Mouse (Mus musculus) hindbrain, embryonic 10.5 days (tissue): Measurements from ENCODE around the gene Rasgrp4. TPM values are rescaled to one million over a fixed set of nuclear protein-coding genes. Genes with fewer than 3 reads are reported as not detected.
"Not testable (repeated sequence)": the region's sequence is repeated elsewhere in the genome, so short reads cannot be mapped to it uniquely, and the experiment has no call there.

Source experiments
- DNase-seq: peaks from one replicate; pipeline ENCODE4 v3.0.0-alpha.2; 2017; ENCODE audit warnings: low spot score
- H3K27ac ChIP-seq: fragments of 300-500 bp; sonication (generic); 2 replicates; pipeline ENCODE4 v1.5.1; 2016; ENCODE audit warnings: mild to moderate bottlenecking, moderate library complexity
- H3K27me3 ChIP-seq: fragments of 300-500 bp; sonication (generic); 2 replicates; pipeline ENCODE4 v1.6.1; 2016; ENCODE audit warnings: mild to moderate bottlenecking; ENCODE audit not compliant: poor library complexity, insufficient read depth, severe bottlenecking
- H3K36me3 ChIP-seq: fragments of 300-500 bp; sonication (generic); 2 replicates; pipeline ENCODE4 v1.6.1; 2016; ENCODE audit warnings: mild to moderate bottlenecking, moderate library complexity
- H3K4me1 ChIP-seq: fragments of 300-500 bp; sonication (generic); replicated peaks from 2 replicates; pipeline ENCODE4 v1.6.1; 2016; ENCODE audit warnings: mild to moderate bottlenecking
- H3K4me3 ChIP-seq: fragments of 300-500 bp; sonication (generic); 2 replicates; pipeline ENCODE4 v1.5.1; 2016; ENCODE audit warnings: mild to moderate bottlenecking, moderate library complexity
- H3K9me3 ChIP-seq: fragments of 300-500 bp; sonication (generic); 2 replicates; pipeline ENCODE4 v1.6.1; 2016; ENCODE audit warnings: mild to moderate bottlenecking, moderate library complexity
- WGBS: fragments of 180-500 bp; shearing (Covaris S2); methylation state at CpG from one replicate; pipeline ENCODE4 v1.1.7; 2016; 5-methylcytosine and 5-hydroxymethylcytosine counted together
- polyA plus RNA-seq: library from polyadenylated mRNA; unstranded; fragments of >200 nt; fragmentation: Nextera tagmentation; extraction: Ambion mirVana; gene quantifications from 2 replicates; pipeline ENCODE4 v1.2.1, GENCODE M21; 2016

The Rasgrp4 gene
- polyA plus RNA-seq, 1 experiment from 2014 or later = 0.34 TPM

DNA sequence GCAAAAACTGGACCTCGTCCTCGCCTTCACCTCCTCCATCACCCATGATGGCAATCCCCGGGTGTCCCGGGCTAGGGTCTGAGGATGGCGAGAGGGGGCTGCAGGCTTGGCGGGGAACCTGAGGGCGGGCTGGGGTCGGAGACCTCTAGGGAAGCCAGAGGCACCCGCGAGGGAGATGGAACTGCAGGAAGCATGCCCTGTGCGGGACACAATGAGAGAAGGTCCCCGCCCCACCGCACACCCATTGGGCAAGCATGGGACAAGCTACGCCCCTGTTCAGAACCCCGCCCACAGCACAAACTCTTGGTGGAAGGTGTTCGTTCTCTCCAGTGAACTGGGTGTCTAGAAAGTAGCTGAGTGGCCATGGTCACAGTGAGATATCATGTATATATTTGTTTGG, 9.7 kb upstream of the Rasgrp4 start, which contains the start of gene Ryr1:
Ryr1 (minus strand) TSS at position 210 of the 400 bp plus-strand sequence.
- DNase-seq = peak; percentile 71
- peak within 1 kb of the TSS; percentile 61 for H3K4me3 ChIP-seq
- under 1% methylated on average over 16 of the region's 16 CpGs for WGBS
- no peaks in the 10 kb centered on the region for H3K9me3 ChIP-seq
- peaks cover 21% of the 10 kb centered on the region for H3K4me1 ChIP-seq
- peak within 1 kb of the TSS; percentile 78 for H3K27ac ChIP-seq
- no peaks in the 10 kb centered on the region for H3K36me3 ChIP-seq
- peaks cover 15% of the 10 kb centered on the region for H3K27me3 ChIP-seq

DNA sequence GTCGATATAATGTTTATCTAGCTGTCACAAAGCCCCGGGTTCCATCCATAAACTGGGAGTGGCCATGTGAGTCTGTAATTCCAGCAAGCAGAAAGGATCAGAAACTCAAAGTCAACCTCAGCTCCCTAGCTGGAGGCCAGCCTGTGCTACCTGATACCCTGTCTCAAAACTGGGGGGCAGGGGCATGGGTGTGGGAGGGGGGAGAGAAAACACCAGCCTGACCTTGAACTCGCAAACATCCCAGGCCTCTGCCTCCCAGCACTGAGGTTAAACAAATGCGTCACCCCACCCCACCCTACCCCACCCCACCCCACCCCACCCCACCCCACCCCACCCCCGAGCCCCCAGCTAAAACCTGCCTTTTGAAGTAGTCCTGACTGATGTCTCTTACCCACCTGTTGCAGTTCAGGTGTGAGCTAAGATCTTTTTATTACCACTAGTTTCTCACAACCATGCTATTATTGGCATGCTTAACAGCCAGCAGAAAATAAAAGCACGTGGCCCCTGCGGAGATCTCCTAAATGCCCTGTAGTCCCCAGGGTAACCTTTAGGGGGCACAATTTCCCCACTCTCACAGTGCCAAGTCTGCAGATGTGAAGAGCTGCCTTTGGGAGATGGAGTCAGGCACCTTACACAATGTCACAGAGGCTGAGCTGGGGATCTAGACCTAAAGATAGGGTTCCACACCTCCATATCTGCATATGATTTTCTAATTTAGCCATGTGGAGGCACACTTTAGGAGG, 8.3 kb upstream of the Rasgrp4 start:
- DNase-seq = peak; percentile 71

DNA sequence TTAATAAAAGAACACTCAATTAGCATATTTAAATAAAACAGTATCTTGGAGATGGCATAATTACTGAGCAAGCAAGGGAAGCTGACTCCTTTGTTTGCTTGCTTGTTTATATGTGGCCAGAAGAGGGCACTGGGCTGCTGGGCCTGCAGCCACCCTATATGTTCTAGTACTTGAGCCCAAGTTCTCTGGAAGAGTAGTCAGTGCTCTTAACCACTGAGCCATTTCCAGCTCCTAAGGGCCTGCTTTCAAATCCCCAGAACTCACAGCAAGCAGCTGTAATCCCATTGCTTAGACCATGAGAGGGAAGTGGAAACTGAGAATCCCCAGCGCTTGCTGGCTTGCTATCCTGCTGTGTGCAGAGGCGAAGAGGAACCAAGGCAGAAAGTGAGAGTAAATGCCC, 5.9 kb upstream of the Rasgrp4 start:
- Histone ChIP-seq H3K27ac (no peak overlapping the region), H3K4me3 (no peak overlapping the region)

More for the DNA sequence above, 8.3 kb upstream of the Rasgrp4 start:
- H3K36me3 ChIP-seq = no peaks in the 10 kb centered on the region
- peaks cover 15% of the 10 kb centered on the region for H3K27me3 ChIP-seq
- H3K9me3 ChIP-seq = no peaks in the 10 kb centered on the region
- H3K4me3 ChIP-seq = no peak overlapping the region
- peaks cover 21% of the 10 kb centered on the region for H3K4me1 ChIP-seq
- WGBS = 41% methylated on average over 7 of the region's 7 CpGs
- no peak overlapping the region for H3K27ac ChIP-seq

GRCm38 (mm10) chr7:29134230-29134629, 421 bp upstream of the Rasgrp4 start:
- Histone ChIP-seq H3K36me3 (no peaks in the 10 kb centered on the region), H3K27me3 (peaks cover 27% of the 10 kb centered on the region), H3K27ac (no peak overlapping the region), H3K9me3 (no peaks in the 10 kb centered on the region), H3K4me3 (peak overlapping the region; percentile 50), H3K4me1 (peaks cover 23% of the 10 kb centered on the region)
- DNase-seq = no peak
- 5% methylated on average over 4 of the region's 4 CpGs for WGBS

More for the DNA sequence above, 5.9 kb upstream of the Rasgrp4 start:
- Histone ChIP-seq H3K9me3 (no peaks in the 10 kb centered on the region), H3K27me3 (peaks cover 12% of the 10 kb centered on the region), H3K4me1 (peaks cover 17% of the 10 kb centered on the region), H3K36me3 (no peaks in the 10 kb centered on the region)
- 45% methylated on average over 2 of the region's 2 CpGs for WGBS
- no peak for DNase-seq

- no peak overlapping the region for H3K4me3 ChIP-seq
- H3K4me1 ChIP-seq = peaks cover 23% of the 10 kb centered on the region
- H3K27ac ChIP-seq = no peak overlapping the region
- H3K36me3 ChIP-seq = no peaks in the 10 kb centered on the region
- WGBS = 41% methylated on average over 16 of the region's 16 CpGs
- DNase-seq = no peak
- no peaks in the 10 kb centered on the region for H3K9me3 ChIP-seq
- H3K27me3 ChIP-seq = peaks cover 27% of the 10 kb centered on the region
These were observed 2.8 kb downstream of the Rasgrp4 start for GRCm38 (mm10) chr7:29137429-29137828.

DNA sequence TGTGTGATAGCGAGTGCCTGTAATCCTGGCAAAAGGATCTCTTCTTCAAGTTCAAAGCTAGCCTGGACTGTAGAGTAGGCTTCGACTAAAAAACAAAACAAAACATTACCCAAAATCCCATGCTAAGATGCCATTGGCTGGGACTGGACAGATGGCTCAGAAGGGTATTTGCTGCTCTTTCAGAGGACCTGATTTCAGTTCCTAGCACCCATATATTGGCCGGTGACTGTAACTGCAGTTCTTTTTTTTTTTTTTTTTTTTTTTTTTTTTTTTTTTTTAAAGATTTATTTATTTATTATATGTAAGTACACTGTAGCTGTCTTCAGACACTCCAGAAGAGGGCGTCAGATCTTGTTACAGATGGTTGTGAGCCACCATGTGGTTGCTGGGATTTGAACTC, 4.6 kb downstream of the Rasgrp4 start:
- H3K4me1 ChIP-seq = peaks cover 20% of the 10 kb centered on the region
- not testable (repeated sequence) for H3K9me3 ChIP-seq, H3K27ac ChIP-seq, H3K36me3 ChIP-seq, H3K4me3 ChIP-seq, DNase-seq
- WGBS = 90% methylated on average over 4 of the region's 4 CpGs
- H3K27me3 ChIP-seq = peaks cover 22% of the 10 kb centered on the region

DNA sequence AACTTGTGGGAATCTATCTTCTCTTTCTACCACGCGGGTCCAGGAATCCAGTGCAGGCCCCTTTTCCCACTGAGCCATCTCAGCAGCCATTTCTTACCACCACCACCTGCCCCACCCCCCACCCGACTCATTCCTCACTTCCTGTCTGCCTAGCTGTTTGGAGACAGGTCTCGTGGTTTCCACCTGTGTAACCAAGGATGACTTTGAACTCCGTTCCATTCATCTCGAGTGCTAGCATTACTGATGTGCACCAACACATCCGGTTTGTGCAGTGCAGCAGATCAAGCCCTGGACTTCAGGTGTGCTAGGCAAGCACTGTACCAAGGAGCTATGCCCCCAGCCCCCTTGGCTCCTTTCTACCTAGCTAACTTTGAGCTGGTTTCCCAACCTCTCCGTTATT, 6.8 kb downstream of the Rasgrp4 start:
- Histone ChIP-seq H3K36me3 (no peaks in the 10 kb centered on the region), H3K4me1 (peaks cover 6% of the 10 kb centered on the region; the same call in 1 of the 2 replicates), H3K27me3 (peaks cover 4% of the 10 kb centered on the region; the same call in 1 of the 2 replicates), H3K27ac (no peak overlapping the region), H3K9me3 (no peaks in the 10 kb centered on the region), H3K4me3 (no peak overlapping the region)
- 88% methylated on average over 8 of the region's 8 CpGs for WGBS
- no peak for DNase-seq

DNA sequence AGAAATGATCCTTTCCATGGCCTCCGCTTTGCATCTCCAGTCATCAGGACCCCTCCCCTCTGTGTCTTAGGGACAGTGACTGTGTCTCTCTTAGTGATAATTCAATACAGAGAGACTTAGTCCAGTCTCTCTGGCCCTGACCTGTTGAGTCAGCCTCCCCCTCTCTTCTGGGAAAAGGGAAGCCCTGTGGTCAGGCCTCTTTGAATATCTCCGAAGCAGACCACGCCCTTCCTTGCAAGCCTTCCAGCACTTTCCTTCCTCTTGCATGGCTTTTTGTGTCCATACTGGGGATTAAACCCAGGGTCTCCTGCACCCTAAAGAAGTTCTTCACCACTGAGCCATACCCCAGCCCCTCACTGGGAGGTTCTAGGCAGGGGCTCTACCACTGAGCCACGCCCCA, 9.4 kb downstream of the Rasgrp4 start:
- peaks cover 9% of the 10 kb centered on the region; the same call in 1 of the 2 replicates for H3K4me1 ChIP-seq
- DNase-seq = no peak
- no peaks in the 10 kb centered on the region for H3K9me3 ChIP-seq
- no peaks in the 10 kb centered on the region for H3K27me3 ChIP-seq
- no peak overlapping the region for H3K4me3 ChIP-seq
- 91% methylated on average over 4 of the region's 4 CpGs for WGBS
- H3K36me3 ChIP-seq = no peaks in the 10 kb centered on the region
- H3K27ac ChIP-seq = no peak overlapping the region

GRCm38 (mm10) chr7:29146625-29147367, 12.1 kb downstream of the Rasgrp4 start:
- Histone ChIP-seq H3K4me1 (peaks cover 9% of the 10 kb centered on the region; the same call in 1 of the 2 replicates), H3K36me3 (no peaks in the 10 kb centered on the region), H3K27ac (no peak overlapping the region), H3K4me3 (no peak overlapping the region), H3K27me3 (no peaks in the 10 kb centered on the region), H3K9me3 (no peaks in the 10 kb centered on the region)
- no peak for DNase-seq
- WGBS = 87% methylated on average over 7 of the region's 7 CpGs

- no peak overlapping the region for H3K4me3 ChIP-seq
- no peaks in the 10 kb centered on the region for H3K27me3 ChIP-seq
- peaks cover 9% of the 10 kb centered on the region; the same call in 1 of the 2 replicates for H3K4me1 ChIP-seq
- no peaks in the 10 kb centered on the region for H3K9me3 ChIP-seq
- no peak overlapping the region for H3K27ac ChIP-seq
- DNase-seq = no peak
- WGBS = 88% methylated on average over 15 of the region's 15 CpGs
- H3K36me3 ChIP-seq = 0 out of 2 replicates have a peak, but pooled peaks cover 6% of the 10 kb centered on the region
These were observed 14.1 kb downstream of the Rasgrp4 start for GRCm38 (mm10) chr7:29148771-29149170.

DNA sequence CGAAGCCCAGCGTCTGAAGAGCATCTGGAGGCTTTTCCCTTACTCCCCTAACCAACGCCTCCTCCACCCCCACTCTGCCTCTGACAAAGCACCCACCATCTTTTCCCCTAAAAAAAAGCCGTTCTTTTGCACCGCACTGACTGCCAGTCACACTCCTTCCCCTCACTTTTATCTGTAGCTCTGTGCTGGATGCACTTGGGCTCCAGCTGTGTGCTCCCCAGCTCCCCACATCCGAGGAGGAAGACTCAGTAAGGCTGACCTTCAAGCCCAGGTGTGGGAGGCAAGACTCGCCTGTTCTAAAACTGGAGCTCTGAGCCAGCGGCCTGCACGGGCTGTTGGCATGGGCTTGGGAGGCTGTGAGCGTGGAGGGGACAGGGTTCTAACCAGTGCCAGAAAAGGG, 16.8 kb downstream of the Rasgrp4 start:
- Histone ChIP-seq H3K4me1 (peaks cover 25% of the 10 kb centered on the region), H3K4me3 (no peak overlapping the region), H3K27ac (no peak overlapping the region), H3K27me3 (no peaks in the 10 kb centered on the region; the same call in 1 of the 2 replicates), H3K36me3 (peaks cover 12% of the 10 kb centered on the region; the same call in 1 of the 2 replicates), H3K9me3 (peaks cover 7% of the 10 kb centered on the region; the same call in 1 of the 2 replicates)
- DNase-seq = no peak
- WGBS = 66% methylated on average over 10 of the region's 10 CpGs

- Histone ChIP-seq H3K4me3 (no peak overlapping the region), H3K4me1 (peaks cover 31% of the 10 kb centered on the region), H3K27me3 (peaks cover 16% of the 10 kb centered on the region), H3K27ac (no peak overlapping the region), H3K36me3 (peaks cover 12% of the 10 kb centered on the region; the same call in 1 of the 2 replicates), H3K9me3 (peaks cover 7% of the 10 kb centered on the region; the same call in 1 of the 2 replicates)
- DNase-seq = no peak
- 93% methylated on average over 14 of the region's 14 CpGs for WGBS
These were observed 19.5 kb downstream of the Rasgrp4 start for GRCm38 (mm10) chr7:29154018-29154720.
